Mouse (Mus musculus) left cerebral cortex, adult 18-20 months (tissue): Measurements from ENCODE around the gene Ak8. TPM values are rescaled to one million over a fixed set of nuclear protein-coding genes. Genes with fewer than 3 reads are reported as not detected.

Source experiments
- DNase-seq, 2 experiments: peaks; one replicate each; pipeline ENCODE4 v3.0.0; 2021 to 2022; ENCODE audit warnings: low spot score in 2 of 2, mixed read lengths in 1 of 2
- microRNA-seq, 2 experiments: library from miRNA; unstranded; fragments of <30 nt; microRNA quantifications; one replicate each; pipeline ENCODE4 v1.2.0; 2021
- total RNA-seq, 2 experiments: library from RNA; stranded (reverse); gene quantifications; 2 replicates each; pipeline ENCODE4 v1.2.3; 2021

Ak8 gene
- total RNA-seq, 2 experiments from 2014 or later, result 1.1 to 1.5 TPM

GRCm38 (mm10) chr2:28860678-28861423 lies 160.9 kb downstream of the Ak8 start:
- DNase-seq, result no peak

Small RNA genes lying within 50 kb of the gene (microRNA-seq; reads per million reads assigned to microRNA genes)
- 1.7 to 2.1 reads per million in 2 experiments for gene Mir3088

Other genes with a start within 250 kb of the Ak8 start
- gene 1700007K13Rik, start 233.8 kb upstream of the Ak8 start, total RNA-seq, result 1 to 10 TPM; 4.4 to 5.2 TPM
- 10 to 100 TPM; 37.3 to 40.1 TPM for gene Mrps2, start 232.1 kb upstream of the Ak8 start, total RNA-seq
- gene Gbgt1, start 203.3 kb upstream of the Ak8 start, total RNA-seq, result 1 to 10 TPM; 2.4 to 2.6 TPM
- gene Gm10134, start 194.1 kb upstream of the Ak8 start, total RNA-seq, result 1 to 10 TPM in 1 of 2 experiments, not detected in 1; 1.1 TPM
- 10 to 100 TPM; 78.2 to 87.4 TPM for gene Ralgds, start 187.0 kb upstream of the Ak8 start, total RNA-seq
- gene Cel, start 136.8 kb upstream of the Ak8 start, total RNA-seq, result not detected
- 10 to 100 TPM; 19.1 to 19.4 TPM for gene Gtf3c5, start 116.4 kb upstream of the Ak8 start, total RNA-seq
- not detected for gene Gfi1b, start 78.2 kb upstream of the Ak8 start, total RNA-seq
- 10 to 100 TPM; 54.4 to 58.4 TPM for gene Tsc1, start 58.9 kb upstream of the Ak8 start, total RNA-seq
- gene Spaca9, start 437 bp upstream of the Ak8 start, total RNA-seq, result under 1 TPM in 1 of 2 experiments, not detected in 1; 0.61 TPM
- 10 to 100 TPM; 32.4 to 36.1 TPM for gene Gtf3c4, start 140.2 kb downstream of the Ak8 start, total RNA-seq
- 1 to 10 TPM; 6.5 to 7.2 TPM for gene Ddx31, start 140.2 kb downstream of the Ak8 start, total RNA-seq
- not detected for gene Barhl1, start 216.5 kb downstream of the Ak8 start, total RNA-seq